Mouse (Mus musculus) liver, embryonic 14.5 days (tissue): ENCODE data around the gene Ltf.

Source experiments
- CTCF ChIP-seq: IDR thresholded peaks from 2 replicates; pipeline ENCODE4 v1.5.1; 2016; ENCODE audit warnings: antibody characterized with exemption, low read depth, control low read depth
- EP300 ChIP-seq: IDR thresholded peaks from 2 replicates; pipeline ENCODE4 v1.6.1; 2016; ENCODE audit warnings: antibody characterized with exemption, low read depth

DNA sequence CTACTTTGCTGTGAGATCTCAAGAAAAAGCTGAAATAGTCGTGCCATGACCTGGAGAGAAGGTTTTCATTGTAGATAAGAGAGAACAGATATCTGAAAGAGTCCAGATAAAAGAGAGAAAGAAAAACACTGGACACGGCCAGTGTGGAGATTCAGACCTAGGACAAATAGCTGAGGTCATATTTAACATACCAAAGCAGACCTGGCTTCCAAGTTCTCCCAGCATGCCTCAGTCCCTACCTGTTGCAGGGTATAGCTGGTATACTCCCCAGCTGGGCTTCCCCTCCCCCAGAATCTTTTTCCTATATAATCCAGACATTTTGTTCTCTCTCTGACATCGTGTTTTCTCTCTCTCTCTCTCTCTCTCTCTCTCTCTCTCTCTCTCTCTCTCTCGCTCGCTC, 68.9 kb downstream of the Ltf start:
- TF ChIP-seq CTCF: no peak
- no peak for TF ChIP-seq EP300
